Mouse (Mus musculus): ENCODE measurements at regions not wholly inside any gene's neighbourhood (a gene's known extent, or its start where the extent isn't known, plus 50 kb on each side); places are given as distances from the start of the nearest gene placed in this dataset.

- Histone ChIP-seq H3K4me1 (ENCODE audit: control insufficient read depth, insufficient read depth, low read length) (peaks cover 12% of the 10 kb centered on the region), H3K9me3 (ENCODE audit: control insufficient read depth, low read length) (no peaks in the 10 kb centered on the region), H3K36me3 (ENCODE audit: control insufficient read depth, insufficient read depth, low read length) (no peaks in the 10 kb centered on the region), H3K9ac (ENCODE audit: low read depth, low read length) (no peak overlapping the region), H3K4me2 (ENCODE audit: low read depth, low read length) (peak overlapping the region; percentile 31), H3K27ac (ENCODE audit: low read length) (peak overlapping the region; percentile 42; the same call in 1 of the 2 replicates), H3K27me3 (replicated peaks; ENCODE audit: control insufficient read depth, insufficient read depth, low read length) (no peaks in the 10 kb centered on the region), H3K4me3 (ENCODE audit: low read length) (no peak overlapping the region)
- ATAC-seq, result peak; percentile 80
- WGBS, result 27% methylated on average over 14 of the region's 14 CpGs
These were observed 92.2 kb upstream of the Zfp366 start for GRCm38 (mm10) chr13:99092279-99092930.

GRCm38 (mm10) chr13:99091562-99092278, 92.9 kb upstream of the Zfp366 start:
- Histone ChIP-seq H3K36me3 (ENCODE audit: control insufficient read depth, insufficient read depth, low read length) (no peaks in the 10 kb centered on the region), H3K9me3 (ENCODE audit: control insufficient read depth, low read length) (no peaks in the 10 kb centered on the region), H3K9ac (ENCODE audit: low read depth, low read length) (no peak overlapping the region), H3K4me2 (ENCODE audit: low read depth, low read length) (no peak overlapping the region), H3K27ac (ENCODE audit: low read length) (peak overlapping the region; percentile 42; the same call in 1 of the 2 replicates), H3K27me3 (replicated peaks; ENCODE audit: control insufficient read depth, insufficient read depth, low read length) (no peaks in the 10 kb centered on the region), H3K4me1 (ENCODE audit: control insufficient read depth, insufficient read depth, low read length) (peaks cover 12% of the 10 kb centered on the region), H3K4me3 (ENCODE audit: low read length) (no peak overlapping the region)
- ATAC-seq, result peak; percentile 63
- WGBS, result 53% methylated on average over 7 of the region's 7 CpGs

DNA sequence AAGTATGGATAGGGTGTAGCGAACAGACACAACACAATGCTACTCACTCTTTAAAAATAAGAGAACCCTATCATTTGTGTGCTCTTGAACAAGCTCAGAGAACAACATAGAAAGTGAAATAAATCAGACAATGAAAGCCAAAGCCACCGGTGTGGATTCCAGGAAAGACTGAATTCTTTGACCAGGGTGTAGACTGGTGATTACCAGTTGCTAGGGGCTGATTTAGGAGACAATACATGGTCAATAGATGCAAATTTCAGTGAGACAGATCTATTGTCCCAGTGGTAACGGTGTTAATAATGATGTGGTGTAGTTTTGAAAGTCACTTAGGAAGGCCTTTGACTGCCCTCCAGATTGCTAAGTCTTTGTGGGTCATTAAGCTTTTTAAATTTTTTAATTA, 94.3 kb upstream of the Zfp366 start:
- Histone ChIP-seq H3K9me3 (ENCODE audit: control insufficient read depth, low read length) (no peaks in the 10 kb centered on the region), H3K27ac (ENCODE audit: low read length) (no peak overlapping the region), H3K4me2 (ENCODE audit: low read depth, low read length) (no peak overlapping the region), H3K9ac (ENCODE audit: low read depth, low read length) (no peak overlapping the region), H3K4me1 (ENCODE audit: control insufficient read depth, insufficient read depth, low read length) (peaks cover 12% of the 10 kb centered on the region), H3K36me3 (ENCODE audit: control insufficient read depth, insufficient read depth, low read length) (no peaks in the 10 kb centered on the region), H3K27me3 (replicated peaks; ENCODE audit: control insufficient read depth, insufficient read depth, low read length) (no peaks in the 10 kb centered on the region), H3K4me3 (ENCODE audit: low read length) (no peak overlapping the region)
- WGBS, result 80% methylated on average over 3 of the region's 3 CpGs
- no peak for ATAC-seq

DNA sequence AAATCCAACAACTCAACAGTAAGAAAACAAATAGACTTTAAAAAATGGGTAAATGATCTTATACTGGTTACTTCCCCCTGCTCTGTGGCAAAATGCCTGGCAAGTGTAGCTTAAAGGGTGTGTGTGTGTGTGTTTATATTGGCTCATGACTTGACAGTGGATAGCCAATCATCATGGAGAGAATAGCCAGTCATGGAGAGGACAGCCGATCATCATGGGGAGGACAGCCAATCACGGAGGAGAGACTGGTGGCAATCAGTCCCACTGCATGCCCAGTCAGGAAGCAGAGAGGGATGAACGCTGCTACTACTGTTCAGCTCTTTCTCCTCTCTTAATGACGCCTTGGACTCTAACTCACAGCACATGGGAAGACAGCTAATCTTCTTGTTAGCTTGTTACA, 96.3 kb upstream of the Zfp366 start:
- no peaks in the 10 kb centered on the region for H3K9me3 ChIP-seq (ENCODE audit: control insufficient read depth, low read length)
- H3K4me1 ChIP-seq (ENCODE audit: control insufficient read depth, insufficient read depth, low read length), result peaks cover 12% of the 10 kb centered on the region
- no peak overlapping the region for H3K4me3 ChIP-seq (ENCODE audit: low read length)
- H3K27me3 ChIP-seq (replicated peaks; ENCODE audit: control insufficient read depth, insufficient read depth, low read length), result no peaks in the 10 kb centered on the region
- no peak overlapping the region for H3K27ac ChIP-seq (ENCODE audit: low read length)
- H3K4me2 ChIP-seq (ENCODE audit: low read depth, low read length), result no peak overlapping the region
- ATAC-seq, result no peak
- WGBS, result 84% methylated on average over 4 of the region's 4 CpGs
- H3K36me3 ChIP-seq (ENCODE audit: control insufficient read depth, insufficient read depth, low read length), result no peaks in the 10 kb centered on the region
- H3K9ac ChIP-seq (ENCODE audit: low read depth, low read length), result no peak overlapping the region

DNA sequence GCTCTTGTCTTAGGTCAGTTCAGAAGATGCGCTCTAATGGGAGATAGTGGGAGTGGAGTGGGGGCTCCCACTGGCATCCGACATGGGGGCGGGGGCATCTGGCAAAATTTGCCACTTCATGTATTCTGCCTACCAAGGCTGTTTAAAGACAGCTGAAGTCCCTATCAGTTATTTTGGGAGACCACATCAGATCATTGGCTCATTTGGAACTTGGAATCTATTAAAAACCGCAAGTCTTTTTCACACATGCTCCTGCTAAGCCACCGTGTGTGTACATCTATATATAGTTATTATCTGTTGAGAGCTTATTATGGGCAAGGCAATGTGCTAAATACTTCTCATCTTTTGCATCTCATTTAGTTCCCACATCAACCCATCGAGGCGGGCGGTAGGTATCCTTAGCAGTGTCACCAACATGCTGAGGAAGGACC, 95.0 kb upstream of the 1700024P04Rik start:
- 91% methylated on average over 8 of the region's 8 CpGs for WGBS
- no peaks in the 10 kb centered on the region for H3K27me3 ChIP-seq (replicated peaks; ENCODE audit: control insufficient read depth, insufficient read depth, low read length)

GRCm38 (mm10) chr13:99078643-99079042, 94.3 kb upstream of the 1700024P04Rik start:
- no peaks in the 10 kb centered on the region for H3K4me1 ChIP-seq (ENCODE audit: control insufficient read depth, insufficient read depth, low read length)
- no peaks in the 10 kb centered on the region for H3K27me3 ChIP-seq (replicated peaks; ENCODE audit: control insufficient read depth, insufficient read depth, low read length)
- no peaks in the 10 kb centered on the region for H3K36me3 ChIP-seq (ENCODE audit: control insufficient read depth, insufficient read depth, low read length)
- H3K4me3 ChIP-seq (ENCODE audit: low read length), result no peak overlapping the region
- H3K9me3 ChIP-seq (ENCODE audit: control insufficient read depth, low read length), result no peaks in the 10 kb centered on the region
- no peak for ATAC-seq
- no peak overlapping the region for H3K4me2 ChIP-seq (ENCODE audit: low read depth, low read length)
- no peak overlapping the region for H3K9ac ChIP-seq (ENCODE audit: low read depth, low read length)
- 64% methylated on average over 10 of the region's 10 CpGs for WGBS
- no peak overlapping the region for H3K27ac ChIP-seq (ENCODE audit: low read length)

More for the DNA sequence above, 95.0 kb upstream of the 1700024P04Rik start:
- H3K27ac ChIP-seq (ENCODE audit: low read length), result no peak overlapping the region
- no peaks in the 10 kb centered on the region for H3K36me3 ChIP-seq (ENCODE audit: control insufficient read depth, insufficient read depth, low read length)
- no peak overlapping the region for H3K9ac ChIP-seq (ENCODE audit: low read depth, low read length)
- H3K4me2 ChIP-seq (ENCODE audit: low read depth, low read length), result no peak overlapping the region
- H3K4me3 ChIP-seq (ENCODE audit: low read length), result no peak overlapping the region
- no peaks in the 10 kb centered on the region for H3K9me3 ChIP-seq (ENCODE audit: control insufficient read depth, low read length)
- H3K4me1 ChIP-seq (ENCODE audit: control insufficient read depth, insufficient read depth, low read length), result no peaks in the 10 kb centered on the region
- ATAC-seq, result no peak

DNA sequence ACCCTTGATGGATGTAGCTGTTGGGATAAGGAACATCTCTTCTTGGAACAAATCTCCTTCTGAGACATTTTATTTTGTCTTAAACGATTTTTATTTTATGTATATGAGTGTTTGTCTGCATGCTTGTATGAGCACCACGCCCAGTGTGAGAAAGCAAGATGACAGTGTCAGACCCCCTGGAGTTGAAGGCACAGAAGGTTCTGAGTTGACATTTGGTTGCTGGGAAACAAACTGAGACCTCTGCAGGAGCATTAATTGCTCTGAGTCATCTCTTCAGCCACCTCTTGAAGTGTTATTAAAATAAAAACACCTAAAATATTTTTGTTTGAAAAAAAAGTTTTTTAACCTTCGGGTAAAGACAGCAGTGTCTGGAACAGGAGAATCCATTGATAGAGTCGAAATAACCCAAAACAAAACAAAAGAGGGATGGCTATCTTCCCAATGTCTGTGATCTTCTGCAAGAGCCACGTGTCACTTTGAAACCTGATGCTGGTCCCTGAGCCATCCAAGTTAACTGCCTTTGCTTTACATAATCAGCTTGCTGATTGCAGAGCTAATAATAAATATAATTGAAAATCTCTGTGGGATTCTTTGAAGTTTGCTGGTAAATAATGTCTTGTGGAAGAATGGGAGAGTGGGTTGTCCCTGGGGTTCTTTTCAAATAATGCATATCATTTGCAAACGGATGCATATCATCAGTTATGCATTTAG, 92.8 kb upstream of the 1700024P04Rik start:
- Histone ChIP-seq H3K4me3 (ENCODE audit: low read length) (no peak overlapping the region), H3K9me3 (ENCODE audit: control insufficient read depth, low read length) (no peaks in the 10 kb centered on the region), H3K4me2 (ENCODE audit: low read depth, low read length) (no peak overlapping the region), H3K27ac (ENCODE audit: low read length) (no peak overlapping the region), H3K27me3 (replicated peaks; ENCODE audit: control insufficient read depth, insufficient read depth, low read length) (no peaks in the 10 kb centered on the region), H3K9ac (ENCODE audit: low read depth, low read length) (no peak overlapping the region), H3K4me1 (ENCODE audit: control insufficient read depth, insufficient read depth, low read length) (no peaks in the 10 kb centered on the region), H3K36me3 (ENCODE audit: control insufficient read depth, insufficient read depth, low read length) (no peaks in the 10 kb centered on the region)
- no peak for ATAC-seq
- 45% methylated on average over 6 of the region's 6 CpGs for WGBS

DNA sequence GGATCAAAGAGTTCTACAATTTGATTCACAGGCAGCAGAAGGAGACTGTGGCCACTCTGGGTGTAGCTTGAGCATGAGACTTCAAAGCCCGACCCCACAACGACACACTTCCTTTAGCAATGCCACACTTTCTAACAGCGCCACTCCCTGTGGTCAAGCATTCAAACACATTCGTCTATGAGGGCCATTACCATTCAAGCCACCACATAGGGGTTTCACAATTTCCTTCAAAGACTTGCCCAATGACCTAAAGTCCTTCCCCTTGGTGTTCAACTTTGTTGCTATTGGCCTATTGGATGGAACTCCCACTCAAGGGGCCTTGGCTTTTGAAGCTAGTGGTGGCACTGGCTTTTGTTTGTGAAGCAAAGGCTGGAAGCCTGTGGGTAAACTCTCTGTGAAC, 91.1 kb upstream of the 1700024P04Rik start:
- no peaks in the 10 kb centered on the region for H3K9me3 ChIP-seq (ENCODE audit: control insufficient read depth, low read length)
- peaks cover 4% of the 10 kb centered on the region; the same call in 1 of the 2 replicates for H3K4me1 ChIP-seq (ENCODE audit: control insufficient read depth, insufficient read depth, low read length)
- H3K9ac ChIP-seq (ENCODE audit: low read depth, low read length), result no peak overlapping the region
- 81% methylated on average over 4 of the region's 4 CpGs for WGBS
- H3K4me2 ChIP-seq (ENCODE audit: low read depth, low read length), result no peak overlapping the region
- no peaks in the 10 kb centered on the region for H3K27me3 ChIP-seq (replicated peaks; ENCODE audit: control insufficient read depth, insufficient read depth, low read length)
- H3K4me3 ChIP-seq (ENCODE audit: low read length), result no peak overlapping the region
- H3K36me3 ChIP-seq (ENCODE audit: control insufficient read depth, insufficient read depth, low read length), result no peaks in the 10 kb centered on the region
- no peak overlapping the region for H3K27ac ChIP-seq (ENCODE audit: low read length)
- ATAC-seq, result no peak

DNA sequence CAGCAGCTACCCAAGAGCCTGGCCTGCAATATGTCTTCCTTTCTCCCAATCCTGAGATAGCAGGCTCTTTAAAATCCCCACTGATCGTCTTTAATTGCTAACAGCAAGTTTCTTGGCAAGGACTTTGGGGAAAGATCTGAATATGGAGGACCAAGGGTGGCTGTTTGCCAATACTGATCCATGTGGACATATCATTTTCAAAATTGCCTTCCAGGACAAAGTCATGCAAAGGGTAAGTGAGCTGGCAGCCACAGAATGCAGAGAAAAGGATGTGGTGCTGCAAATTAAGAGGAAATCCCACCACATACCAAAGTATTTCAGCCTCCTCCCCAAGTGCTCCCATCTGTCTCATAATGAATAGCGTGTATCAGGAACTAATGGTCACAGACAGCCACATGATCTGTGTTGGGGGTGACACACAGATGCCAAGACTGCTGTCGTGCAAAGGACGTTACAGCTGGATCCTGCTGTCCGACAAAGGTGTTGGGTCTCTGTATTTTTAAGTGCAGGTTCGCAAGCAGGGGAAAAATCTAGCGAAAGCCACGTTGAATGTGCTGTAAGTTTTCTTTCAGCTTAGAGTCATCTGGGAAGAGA, 87.6 kb upstream of the 1700024P04Rik start:
- Histone ChIP-seq H3K36me3 (ENCODE audit: control insufficient read depth, insufficient read depth, low read length) (no peaks in the 10 kb centered on the region), H3K4me2 (ENCODE audit: low read depth, low read length) (no peak overlapping the region), H3K27ac (ENCODE audit: low read length) (peak overlapping the region; percentile 4; the same call in 1 of the 2 replicates), H3K9ac (ENCODE audit: low read depth, low read length) (no peak overlapping the region), H3K9me3 (ENCODE audit: control insufficient read depth, low read length) (no peaks in the 10 kb centered on the region), H3K4me1 (ENCODE audit: control insufficient read depth, insufficient read depth, low read length) (peaks cover 4% of the 10 kb centered on the region; the same call in 1 of the 2 replicates), H3K4me3 (ENCODE audit: low read length) (no peak overlapping the region), H3K27me3 (replicated peaks; ENCODE audit: control insufficient read depth, insufficient read depth, low read length) (no peaks in the 10 kb centered on the region)
- WGBS, result 60% methylated on average over 8 of the region's 8 CpGs
- no peak for ATAC-seq
